Mouse (Mus musculus) mouse trophoblast stem cell (cell line): ENCODE measurements around the gene Scpep1.

Source experiments
- in situ Hi-C, 2 experiments: fragments of 300-500 bp; cut with MseI, MboI; formaldehyde crosslinking; loops; 2 replicates in 1 of 2; 3 replicates in 1 of 2; pipeline ENCODE4 v1.15.1; 2025

Gene Scpep1

GRCm38 (mm10) chr11:88976320-88976719 is 21.1 kb upstream of the Scpep1 start:
- in situ Hi-C loops = no loop called here

- in situ Hi-C loops = no loop called here
Measured at GRCm38 (mm10) chr11:88973776-88974701, 18.8 kb upstream of the Scpep1 start.

- in situ Hi-C loops = no loop called here
Measured at GRCm38 (mm10) chr11:88970202-88970732, 15.0 kb upstream of the Scpep1 start, which contains the start of gene Coil. TSS of gene Coil (plus strand) at chr11:88970252.

- in situ Hi-C loops = no loop called here
Measured at GRCm38 (mm10) chr11:88966881-88967361, 11.7 kb upstream of the Scpep1 start, which contains the start of gene Elobl. TSS of gene Elobl (minus strand) at chr11:88966931.

- in situ Hi-C loops = no loop called here
Measured at GRCm38 (mm10) chr11:88958851-88959250, 3.6 kb upstream of the Scpep1 start.

GRCm38 (mm10) chr11:88954803-88955202 is 462 bp downstream of the Scpep1 start:
- in situ Hi-C loops = no loop called here

GRCm38 (mm10) chr11:88953582-88953981 is 1.7 kb downstream of the Scpep1 start:
- in situ Hi-C loops = no loop called here

- in situ Hi-C loops = no loop called here
Measured at GRCm38 (mm10) chr11:88952117-88952516, 3.1 kb downstream of the Scpep1 start.

GRCm38 (mm10) chr11:88951576-88951975 is 3.7 kb downstream of the Scpep1 start:
- in situ Hi-C loops = no loop called here

- in situ Hi-C loops = no loop called here
Measured at GRCm38 (mm10) chr11:88950640-88951250, 4.5 kb downstream of the Scpep1 start.

GRCm38 (mm10) chr11:88949802-88950639 is 5.2 kb downstream of the Scpep1 start:
- in situ Hi-C loops = no loop called here

GRCm38 (mm10) chr11:88948896-88949295 is 6.4 kb downstream of the Scpep1 start:
- in situ Hi-C loops = no loop called here

GRCm38 (mm10) chr11:88945971-88946585 is 9.2 kb downstream of the Scpep1 start:
- in situ Hi-C loops = no loop called here

GRCm38 (mm10) chr11:88941489-88941888 is 13.8 kb downstream of the Scpep1 start:
- in situ Hi-C loops = no loop called here

- in situ Hi-C loops = no loop called here
Measured at GRCm38 (mm10) chr11:88939634-88940033, 15.6 kb downstream of the Scpep1 start.

- in situ Hi-C loops = no loop called here
Measured at GRCm38 (mm10) chr11:88938770-88939169, 16.5 kb downstream of the Scpep1 start.

- in situ Hi-C loops = no loop called here
Measured at GRCm38 (mm10) chr11:88937886-88938285, 17.4 kb downstream of the Scpep1 start.

- in situ Hi-C loops = no loop called here
Measured at GRCm38 (mm10) chr11:88934089-88935000, 20.9 kb downstream of the Scpep1 start.

GRCm38 (mm10) chr11:88933030-88933429 is 22.2 kb downstream of the Scpep1 start:
- in situ Hi-C loops = no loop called here
